Mouse (Mus musculus): ENCODE results near the gene Elovl5. TPM values are rescaled to one million over a fixed set of nuclear protein-coding genes. Genes with fewer than 3 reads are reported as not detected.

The Elovl5 gene
- polyA plus RNA-seq, 1 experiment from 2014 or later = 84.9 TPM

GRCm38 (mm10) chr9:77929296-77929695 lies 12.1 kb downstream of the Elovl5 start:
- WGBS = 73% methylated on average over 5 of the region's 5 CpGs
- no peak overlapping the region for H3K4me3 ChIP-seq
- no peaks in the 10 kb centered on the region for H3K9me3 ChIP-seq (replicated peaks)
- H3K27me3 ChIP-seq (replicated peaks) = no peaks in the 10 kb centered on the region
- no peak overlapping the region for H3K27ac ChIP-seq (ENCODE audit: poor library complexity, severe bottlenecking)
- H3K9ac ChIP-seq = no peak overlapping the region
- no peaks in the 10 kb centered on the region for H3K36me3 ChIP-seq
- H3K4me1 ChIP-seq (replicated peaks) = peaks cover 74% of the 10 kb centered on the region
- no peak for ATAC-seq (ENCODE audit: insufficient number of reproducible peaks, low FRiP score)
- H3K4me2 ChIP-seq = no peak overlapping the region

- Histone ChIP-seq H3K27me3 (replicated peaks) (no peaks in the 10 kb centered on the region), H3K4me2 (no peak overlapping the region), H3K27ac (ENCODE audit: poor library complexity, severe bottlenecking) (no peak overlapping the region), H3K9me3 (replicated peaks) (no peaks in the 10 kb centered on the region), H3K4me1 (replicated peaks) (peaks cover 68% of the 10 kb centered on the region), H3K4me3 (no peak overlapping the region), H3K9ac (no peak overlapping the region), H3K36me3 (no peaks in the 10 kb centered on the region)
- WGBS = 57% methylated on average over 10 of the region's 10 CpGs
- no peak; the same call in 1 of the 2 replicates for ATAC-seq (ENCODE audit: insufficient number of reproducible peaks, low FRiP score)
Observed at GRCm38 (mm10) chr9:77930036-77930859, 13.1 kb downstream of the Elovl5 start.

- H3K4me3 ChIP-seq = no peak overlapping the region
- no peak overlapping the region for H3K9ac ChIP-seq
- ATAC-seq (ENCODE audit: insufficient number of reproducible peaks, low FRiP score) = no peak; the same call in 1 of the 2 replicates
- no peaks in the 10 kb centered on the region for H3K9me3 ChIP-seq (replicated peaks)
- 15% methylated on average over 4 of the region's 4 CpGs for WGBS
- H3K27me3 ChIP-seq (replicated peaks) = no peaks in the 10 kb centered on the region
- H3K27ac ChIP-seq (ENCODE audit: poor library complexity, severe bottlenecking) = peak overlapping the region; percentile 14; the same call in 1 of the 2 replicates
- H3K4me2 ChIP-seq = no peak overlapping the region
- H3K36me3 ChIP-seq = no peaks in the 10 kb centered on the region
- H3K4me1 ChIP-seq (replicated peaks) = peaks cover 63% of the 10 kb centered on the region
Observed at GRCm38 (mm10) chr9:77930860-77931184, 13.7 kb downstream of the Elovl5 start.

GRCm38 (mm10) chr9:77931740-77932139 lies 14.6 kb downstream of the Elovl5 start:
- Histone ChIP-seq H3K4me3 (no peak overlapping the region), H3K4me1 (replicated peaks) (peaks cover 58% of the 10 kb centered on the region), H3K27ac (ENCODE audit: poor library complexity, severe bottlenecking) (no peak overlapping the region), H3K9me3 (replicated peaks) (no peaks in the 10 kb centered on the region), H3K27me3 (replicated peaks) (no peaks in the 10 kb centered on the region), H3K36me3 (no peaks in the 10 kb centered on the region), H3K9ac (0 out of 2 replicates have a peak overlapping the region, but pooled peaks have one; percentile 13), H3K4me2 (no peak overlapping the region)
- WGBS = 66% methylated on average over 5 of the region's 5 CpGs
- ATAC-seq (ENCODE audit: insufficient number of reproducible peaks, low FRiP score) = no peak

GRCm38 (mm10) chr9:77935818-77936611 lies 18.9 kb downstream of the Elovl5 start:
- Histone ChIP-seq H3K4me3 (no peak overlapping the region), H3K36me3 (no peaks in the 10 kb centered on the region), H3K9ac (no peak overlapping the region), H3K27ac (ENCODE audit: poor library complexity, severe bottlenecking) (no peak overlapping the region), H3K27me3 (replicated peaks) (no peaks in the 10 kb centered on the region), H3K4me2 (no peak overlapping the region), H3K4me1 (replicated peaks) (peaks cover 62% of the 10 kb centered on the region), H3K9me3 (replicated peaks) (no peaks in the 10 kb centered on the region)
- ATAC-seq (ENCODE audit: insufficient number of reproducible peaks, low FRiP score) = no peak
- 67% methylated on average over 10 of the region's 10 CpGs for WGBS

- no peak overlapping the region for H3K27ac ChIP-seq (ENCODE audit: poor library complexity, severe bottlenecking)
Observed at GRCm38 (mm10) chr9:77937875-77938274, 20.7 kb downstream of the Elovl5 start.

GRCm38 (mm10) chr9:77938761-77939553 lies 21.8 kb downstream of the Elovl5 start:
- peak overlapping the region; percentile 85 for H3K27ac ChIP-seq (ENCODE audit: poor library complexity, severe bottlenecking)
- H3K27me3 ChIP-seq (replicated peaks) = no peaks in the 10 kb centered on the region
- H3K4me1 ChIP-seq (replicated peaks) = peaks cover 64% of the 10 kb centered on the region
- no peaks in the 10 kb centered on the region for H3K36me3 ChIP-seq
- peak overlapping the region; percentile 54 for H3K4me2 ChIP-seq
- H3K9me3 ChIP-seq (replicated peaks) = no peaks in the 10 kb centered on the region
- peak; percentile 40; the same call in 1 of the 2 replicates for ATAC-seq (ENCODE audit: insufficient number of reproducible peaks, low FRiP score)
- H3K4me3 ChIP-seq = no peak overlapping the region
- 41% methylated on average over 13 of the region's 13 CpGs for WGBS
- peak overlapping the region; percentile 10; the same call in 1 of the 2 replicates for H3K9ac ChIP-seq

More at GRCm38 (mm10) chr9:77937875-77938274, 20.7 kb downstream of the Elovl5 start:
- Histone ChIP-seq H3K27me3 (replicated peaks) (no peaks in the 10 kb centered on the region), H3K9me3 (replicated peaks) (no peaks in the 10 kb centered on the region), H3K4me1 (replicated peaks) (peaks cover 63% of the 10 kb centered on the region), H3K9ac (no peak overlapping the region), H3K4me2 (no peak overlapping the region), H3K36me3 (no peaks in the 10 kb centered on the region), H3K4me3 (no peak overlapping the region)
- no peak for ATAC-seq (ENCODE audit: insufficient number of reproducible peaks, low FRiP score)
- 59% methylated on average over 11 of the region's 11 CpGs for WGBS

GRCm38 (mm10) chr9:77939554-77939920 lies 22.4 kb downstream of the Elovl5 start:
- 40% methylated on average over 5 of the region's 5 CpGs for WGBS
- H3K27me3 ChIP-seq (replicated peaks) = no peaks in the 10 kb centered on the region
- H3K9ac ChIP-seq = peak overlapping the region; percentile 10; the same call in 1 of the 2 replicates
- H3K4me3 ChIP-seq = no peak overlapping the region
- ATAC-seq (ENCODE audit: insufficient number of reproducible peaks, low FRiP score) = no peak
- H3K27ac ChIP-seq (ENCODE audit: poor library complexity, severe bottlenecking) = peak overlapping the region; percentile 85
- H3K4me2 ChIP-seq = peak overlapping the region; percentile 54
- no peaks in the 10 kb centered on the region for H3K36me3 ChIP-seq
- H3K9me3 ChIP-seq (replicated peaks) = no peaks in the 10 kb centered on the region
- H3K4me1 ChIP-seq (replicated peaks) = peaks cover 64% of the 10 kb centered on the region

- no peak for ATAC-seq (ENCODE audit: insufficient number of reproducible peaks, low FRiP score)
- no peak overlapping the region for H3K4me2 ChIP-seq
- no peak overlapping the region for H3K4me3 ChIP-seq
- H3K27me3 ChIP-seq (replicated peaks) = no peaks in the 10 kb centered on the region
- no peak overlapping the region for H3K27ac ChIP-seq (ENCODE audit: poor library complexity, severe bottlenecking)
- no peak overlapping the region for H3K9ac ChIP-seq
- H3K4me1 ChIP-seq (replicated peaks) = peaks cover 64% of the 10 kb centered on the region
- no peaks in the 10 kb centered on the region for H3K36me3 ChIP-seq
- H3K9me3 ChIP-seq (replicated peaks) = no peaks in the 10 kb centered on the region
- 40% methylated on average over 6 of the region's 6 CpGs for WGBS
Observed at GRCm38 (mm10) chr9:77941058-77941457, 23.9 kb downstream of the Elovl5 start.

- ATAC-seq (ENCODE audit: insufficient number of reproducible peaks, low FRiP score) = no peak
- H3K27ac ChIP-seq (ENCODE audit: poor library complexity, severe bottlenecking) = peak overlapping the region; percentile 26; the same call in 1 of the 2 replicates
- no peaks in the 10 kb centered on the region for H3K36me3 ChIP-seq
- 39% methylated on average over 9 of the region's 9 CpGs for WGBS
- H3K9ac ChIP-seq = no peak overlapping the region
- no peaks in the 10 kb centered on the region for H3K27me3 ChIP-seq (replicated peaks)
- no peak overlapping the region for H3K4me3 ChIP-seq
- no peak overlapping the region for H3K4me2 ChIP-seq
- H3K9me3 ChIP-seq (replicated peaks) = no peaks in the 10 kb centered on the region
- peaks cover 64% of the 10 kb centered on the region for H3K4me1 ChIP-seq (replicated peaks)
Observed at GRCm38 (mm10) chr9:77941836-77942235, 24.7 kb downstream of the Elovl5 start.

Data from heart, embryonic 12.5 days (tissue).